Mouse (Mus musculus) fat pad, adult 2 months (tissue): ENCODE measurements at regions not wholly inside any gene's neighbourhood (a gene's known extent, or its start where the extent isn't known, plus 50 kb on each side); places are given as distances from the start of the nearest gene placed in this dataset.
A peak's percentile ranks its signal among the peaks of the same experiment; 100 is the strongest.

Source experiments
- DNase-seq: peaks from one replicate; pipeline ENCODE4 v3.0.0-alpha.2; 2011; ENCODE audit warnings: low read depth, low spot score; ENCODE audit errors: extremely low read depth

GRCm38 (mm10) chr12:39840615-39841014 is 197.2 kb downstream of the Arl4a start:
- DNase-seq = peak; percentile 43

GRCm38 (mm10) chr12:39840179-39840578 is 197.6 kb downstream of the Arl4a start:
- no peak for DNase-seq

- DNase-seq = no peak
Observed at GRCm38 (mm10) chr12:39831079-39831478, 206.7 kb downstream of the Arl4a start.

GRCm38 (mm10) chr12:39830530-39830929 is 207.3 kb downstream of the Arl4a start:
- DNase-seq = no peak

- DNase-seq = peak; percentile 69
Observed at GRCm38 (mm10) chr12:39822671-39823070, 215.2 kb downstream of the Arl4a start.

GRCm38 (mm10) chr12:39801536-39801935 is 236.3 kb downstream of the Arl4a start:
- DNase-seq = peak; percentile 99

GRCm38 (mm10) chr12:39797843-39798242 is 240.0 kb downstream of the Arl4a start:
- no peak for DNase-seq

- DNase-seq = no peak
Observed at GRCm38 (mm10) chr12:39796939-39797338, 240.9 kb downstream of the Arl4a start.

- no peak for DNase-seq
Observed at GRCm38 (mm10) chr12:39785026-39785425, 252.8 kb downstream of the Arl4a start.

GRCm38 (mm10) chr12:39784532-39784931 is 253.3 kb downstream of the Arl4a start:
- DNase-seq = no peak

GRCm38 (mm10) chr12:39776173-39776572 is 261.7 kb downstream of the Arl4a start:
- no peak for DNase-seq

- DNase-seq = no peak
Observed at GRCm38 (mm10) chr12:39766988-39767387, 270.8 kb downstream of the Arl4a start.

GRCm38 (mm10) chr12:39763529-39763928 is 274.3 kb downstream of the Arl4a start:
- peak; percentile 7 for DNase-seq

- DNase-seq = no peak
Observed at GRCm38 (mm10) chr12:39761946-39762345, 275.9 kb downstream of the Arl4a start.

GRCm38 (mm10) chr12:39761326-39761725 is 276.5 kb downstream of the Arl4a start:
- DNase-seq = no peak

GRCm38 (mm10) chr12:39757975-39758374 is 279.9 kb downstream of the Arl4a start:
- DNase-seq = no peak

GRCm38 (mm10) chr12:39751850-39752249 is 286.0 kb downstream of the Arl4a start:
- no peak for DNase-seq

GRCm38 (mm10) chr12:39742156-39743063 is 295.4 kb downstream of the Arl4a start:
- DNase-seq = no peak

- no peak for DNase-seq
Observed at GRCm38 (mm10) chr12:39741051-39741847, 296.6 kb downstream of the Arl4a start.

GRCm38 (mm10) chr12:39736966-39737365 is 300.9 kb downstream of the Arl4a start:
- no peak for DNase-seq

GRCm38 (mm10) chr12:39736097-39736920 is 301.5 kb downstream of the Arl4a start:
- no peak for DNase-seq
